Mouse (Mus musculus): Measurements from ENCODE around the gene Tcf7.

DNA sequence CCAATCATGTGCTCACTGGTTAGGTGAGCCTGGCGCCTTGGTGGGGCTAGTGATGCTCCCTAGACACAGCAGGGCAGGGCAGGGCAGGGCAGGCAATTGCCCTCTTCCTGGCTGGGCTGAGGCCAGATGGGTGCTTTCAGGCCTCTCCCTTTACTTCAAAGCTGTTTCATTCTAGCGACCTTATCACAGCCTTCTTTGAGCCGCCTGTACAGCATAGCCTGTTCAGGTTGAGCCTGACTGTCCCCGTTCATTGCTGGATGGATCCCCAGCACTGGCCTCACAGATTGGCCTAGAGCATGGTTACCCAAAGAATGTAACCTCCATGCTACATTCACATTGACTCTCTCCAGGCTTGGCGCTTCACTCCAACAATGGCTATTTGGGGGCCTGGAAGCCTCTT lies 52.1 kb downstream of the Tcf7 start:
- no peak for TF ChIP-seq CTCF (IDR thresholded peaks at IDR 0.05; ENCODE audit: borderline replicate concordance, control insufficient read depth, extremely low read depth, insufficient read depth, low read length, poor library complexity)
- TF ChIP-seq POLR2A (IDR thresholded peaks at IDR 0.05; ENCODE audit: control insufficient read depth, extremely low read depth, insufficient read depth, low read length, poor library complexity): no peak

Data from thymus, adult 2 months (tissue).